Mouse (Mus musculus): ENCODE data around the gene Olfr743. TPM values are rescaled to one million over a fixed set of nuclear protein-coding genes. Genes with fewer than 3 reads are reported as not detected.
"Not testable (repeated sequence)": the region's sequence is repeated elsewhere in the genome, so short reads cannot be mapped to it uniquely, and the experiment has no call there.

Gene Olfr743
- total RNA-seq (2021): not detected

- DNase-seq (ENCODE audit: extremely low spot score in 1 of 2, low spot score in 2 of 2): no peak
- intact Hi-C loops (cut with DNase I): no loop called here
Observed at GRCm38 (mm10) chr14:50521539-50521938, at the start of gene Olfr743. Gene Olfr743, plus strand, starts transcription at chr14:50521839.

- intact Hi-C loops (cut with DNase I): no loop called here
- DNase-seq (ENCODE audit: extremely low spot score in 1 of 2, low spot score in 2 of 2): no peak
Observed at GRCm38 (mm10) chr14:50472438-50472837, 49.2 kb upstream of the Olfr743 start, which contains the start of gene Olfr741. Gene Olfr741, plus strand, starts transcription at chr14:50472738.

- no peak for DNase-seq (ENCODE audit: extremely low spot score in 1 of 2, low spot score in 2 of 2)
- intact Hi-C loops (cut with DNase I): no loop called here
Observed at GRCm38 (mm10) chr14:50478406-50478805, 43.2 kb upstream of the Olfr743 start.

- intact Hi-C loops (cut with DNase I): no loop called here
Observed at GRCm38 (mm10) chr14:50503300-50503699, 18.3 kb upstream of the Olfr743 start, which contains the start of gene Olfr742. Gene Olfr742, plus strand, starts transcription at chr14:50503600.

GRCm38 (mm10) chr14:50552734-50553133, 31.1 kb downstream of the Olfr743 start:
- intact Hi-C loops (cut with DNase I): no loop called here
- no peak for DNase-seq (ENCODE audit: extremely low spot score in 1 of 2, low spot score in 2 of 2)

More at GRCm38 (mm10) chr14:50503300-50503699, 18.3 kb upstream of the Olfr743 start, which contains the start of gene Olfr742:
- no peak for DNase-seq (ENCODE audit: extremely low spot score in 1 of 2, low spot score in 2 of 2)

- intact Hi-C loops (cut with DNase I); DNase-seq (ENCODE audit: extremely low spot score in 1 of 2, low spot score in 2 of 2): not testable (repeated sequence)
Observed at GRCm38 (mm10) chr14:50573056-50573455, 51.4 kb downstream of the Olfr743 start.

Other genes with a start within 250 kb of the Olfr743 start
- gene Olfr732, start 237.6 kb upstream of the Olfr743 start, total RNA-seq (2021): not detected
- not detected for gene Olfr733, start 220.3 kb upstream of the Olfr743 start, total RNA-seq (2021)
- not detected for gene Olfr734, start 195.1 kb upstream of the Olfr743 start, total RNA-seq (2021)
- gene Olfr735, start 173.0 kb upstream of the Olfr743 start, total RNA-seq (2021): not detected
- gene Tlr11, start 163.9 kb upstream of the Olfr743 start, total RNA-seq (2021): not detected
- not detected for gene Olfr736, start 140.7 kb upstream of the Olfr743 start, total RNA-seq (2021)
- not detected for gene Olfr738, start 114.3 kb upstream of the Olfr743 start, total RNA-seq (2021)
- not detected for gene Olfr739, start 103.2 kb upstream of the Olfr743 start, total RNA-seq (2021)
- gene Olfr740, start 76.3 kb upstream of the Olfr743 start, total RNA-seq (2021): not detected
- gene Olfr741, start 49.1 kb upstream of the Olfr743 start, total RNA-seq (2021): not detected
- not detected for gene Olfr742, start 18.2 kb upstream of the Olfr743 start, total RNA-seq (2021)
- not detected for gene Olfr744, start 93.0 kb downstream of the Olfr743 start, total RNA-seq (2021)
- not detected for gene Olfr745, start 117.5 kb downstream of the Olfr743 start, total RNA-seq (2021)
- not detected for gene Olfr746, start 125.2 kb downstream of the Olfr743 start, total RNA-seq (2021)
- not detected for gene Olfr747, start 171.4 kb downstream of the Olfr743 start, total RNA-seq (2021)
- not detected for gene Olfr748, start 185.5 kb downstream of the Olfr743 start, total RNA-seq (2021)
- not detected for gene Olfr749, start 223.3 kb downstream of the Olfr743 start, total RNA-seq (2021)